Mouse (Mus musculus) kidney, adult 10 weeks (tissue): ENCODE results near the gene Atp6ap1l. TPM values are rescaled to one million over a fixed set of nuclear protein-coding genes. Genes with fewer than 3 reads are reported as not detected.

Source experiments
- polyA plus RNA-seq: library from polyadenylated mRNA; stranded (reverse); fragments of 350-450 nt; fragmentation: Illumina TruSeq; extraction: RNeasy Lipid Tissue Mini Kit (QIAGEN cat#74804); gene quantifications from one replicate; pipeline ENCODE4 v1.2.3, GENCODE M21; 2014; ENCODE audit warnings: low read depth, low replicate concordance

Atp6ap1l gene
- not detected for polyA plus RNA-seq

GRCm38 (mm10) chr13:90905176-90905575 is at the start of gene Atp6ap1l:
Gene Atp6ap1l (minus strand): TSS chr13:90905355.

GRCm38 (mm10) chr13:90922751-90923612 is 17.8 kb upstream of the Atp6ap1l start, which contains the start of gene Rps23:
Gene Rps23 (plus strand): TSS chr13:90922958.

Other genes starting within 250 kb of the Atp6ap1l start
- gene Rps23, start 17.6 kb upstream of the Atp6ap1l start, polyA plus RNA-seq = 900 TPM